Mouse (Mus musculus): ENCODE measurements around the gene Sectm1a.
A peak's percentile ranks its signal among the peaks of the same experiment; 100 is the strongest.
"Not testable (repeated sequence)": the region's sequence is repeated elsewhere in the genome, so short reads cannot be mapped to it uniquely, and the experiment has no call there.

Sectm1a gene

GRCm38 (mm10) chr11:121089756-121090546, 8.9 kb upstream of the Sectm1a start:
- no peak for DNase-seq (ENCODE audit: low read depth, low spot score)

GRCm38 (mm10) chr11:121088997-121089396, 8.0 kb upstream of the Sectm1a start:
- DNase-seq (ENCODE audit: low read depth, low spot score): no peak

- DNase-seq (ENCODE audit: low read depth, low spot score): no peak
Measured at GRCm38 (mm10) chr11:121086296-121086695, 5.3 kb upstream of the Sectm1a start.

GRCm38 (mm10) chr11:121085181-121085580, 4.2 kb upstream of the Sectm1a start:
- DNase-seq (ENCODE audit: low read depth, low spot score): no peak

- no peak for DNase-seq (ENCODE audit: low read depth, low spot score)
Measured at GRCm38 (mm10) chr11:121082857-121083500, 2.0 kb upstream of the Sectm1a start.

GRCm38 (mm10) chr11:121082250-121082649, 1.2 kb upstream of the Sectm1a start:
- DNase-seq (ENCODE audit: low read depth, low spot score): no peak

GRCm38 (mm10) chr11:121080330-121080729, 690 bp downstream of the Sectm1a start:
- DNase-seq (ENCODE audit: low read depth, low spot score): no peak

GRCm38 (mm10) chr11:121075655-121076054, 5.4 kb downstream of the Sectm1a start:
- DNase-seq (ENCODE audit: low read depth, low spot score): no peak

GRCm38 (mm10) chr11:121069662-121070061, 11.4 kb downstream of the Sectm1a start:
- not testable (repeated sequence) for DNase-seq (ENCODE audit: low read depth, low spot score)

GRCm38 (mm10) chr11:121067895-121068294, 13.1 kb downstream of the Sectm1a start:
- DNase-seq (ENCODE audit: low read depth, low spot score): no peak

GRCm38 (mm10) chr11:121064197-121064596, 16.8 kb downstream of the Sectm1a start:
- DNase-seq (ENCODE audit: low read depth, low spot score): no peak

- no peak for DNase-seq (ENCODE audit: low read depth, low spot score)
Measured at GRCm38 (mm10) chr11:121063379-121063778, 17.6 kb downstream of the Sectm1a start, which contains the start of gene Sectm1b. TSS of gene Sectm1b (minus strand) at chr11:121063569.

- DNase-seq (ENCODE audit: low read depth, low spot score): no peak
Measured at GRCm38 (mm10) chr11:121061615-121062014, 19.4 kb downstream of the Sectm1a start.

- DNase-seq (ENCODE audit: low read depth, low spot score): not testable (repeated sequence)
Measured at GRCm38 (mm10) chr11:121060401-121061067, 20.5 kb downstream of the Sectm1a start.

- DNase-seq (ENCODE audit: low read depth, low spot score): no peak
Measured at GRCm38 (mm10) chr11:121059471-121059870, 21.5 kb downstream of the Sectm1a start.

- DNase-seq (ENCODE audit: low read depth, low spot score): no peak
Measured at GRCm38 (mm10) chr11:121058956-121059355, 22.1 kb downstream of the Sectm1a start.

GRCm38 (mm10) chr11:121058122-121058521, 22.9 kb downstream of the Sectm1a start:
- DNase-seq (ENCODE audit: low read depth, low spot score): no peak

- no peak for DNase-seq (ENCODE audit: low read depth, low spot score)
Measured at GRCm38 (mm10) chr11:121056536-121057236, 24.3 kb downstream of the Sectm1a start.

GRCm38 (mm10) chr11:121053536-121053935, 27.5 kb downstream of the Sectm1a start:
- peak; percentile 71 for DNase-seq (ENCODE audit: low read depth, low spot score)

GRCm38 (mm10) chr11:121052387-121052786, 28.6 kb downstream of the Sectm1a start:
- no peak for DNase-seq (ENCODE audit: low read depth, low spot score)

- DNase-seq (ENCODE audit: low read depth, low spot score): no peak
Measured at GRCm38 (mm10) chr11:121051793-121052192, 29.2 kb downstream of the Sectm1a start.

GRCm38 (mm10) chr11:121049840-121050239, 31.2 kb downstream of the Sectm1a start:
- DNase-seq (ENCODE audit: low read depth, low spot score): no peak

All from WW6 (cell line).